Mouse (Mus musculus) C2C12 (cell line): Measurements from ENCODE around the gene Psme1. TPM values are rescaled to one million over a fixed set of nuclear protein-coding genes. Genes with fewer than 3 reads are reported as not detected.

Source experiments
- H3K27me3 ChIP-seq: one replicate; pipeline ENCODE4 v1.6.1; 2011; ENCODE audit not compliant: control insufficient read depth, insufficient read depth, insufficient read length
- H3K36me3 ChIP-seq: one replicate; pipeline ENCODE4 v1.6.1; 2011; ENCODE audit not compliant: control insufficient read depth, insufficient read depth
- H3K4me3 ChIP-seq: one replicate; pipeline ENCODE4 v1.5.1; 2011; ENCODE audit warnings: mild to moderate bottlenecking, control low read depth; ENCODE audit not compliant: poor library complexity, insufficient read depth, severe bottlenecking
- H3K79me2 ChIP-seq: one replicate; pipeline ENCODE4 v1.6.1; 2011; ENCODE audit not compliant: control insufficient read depth, insufficient read depth
- H3K79me3 ChIP-seq: one replicate; pipeline ENCODE4 v1.6.1; 2011; ENCODE audit warnings: low read depth, control low read depth
- H3ac ChIP-seq: one replicate; pipeline ENCODE3; 2011; ENCODE audit warnings: low read depth; ENCODE audit not compliant: control insufficient read depth, insufficient read length
- CEBPB ChIP-seq: IDR thresholded peaks from one replicate; pipeline ENCODE4 v1.6.1; 2011; ENCODE audit warnings: low read depth, mild to moderate bottlenecking, control low read depth, moderate library complexity
- CTCF ChIP-seq: IDR thresholded peaks from one replicate; pipeline ENCODE4 v1.5.1; 2011; ENCODE audit not compliant: control insufficient read depth, insufficient read depth, insufficient read length
- FOSL1 ChIP-seq: IDR thresholded peaks from one replicate; pipeline ENCODE4 v1.8.0; 2011; ENCODE audit warnings: mild to moderate bottlenecking, low read length; ENCODE audit not compliant: poor library complexity, insufficient read depth, severe bottlenecking
- MAX ChIP-seq: IDR thresholded peaks from one replicate; pipeline ENCODE4 v1.6.1; 2011; ENCODE audit warnings: mild to moderate bottlenecking, control low read depth
- MYOD1 ChIP-seq: IDR thresholded peaks from one replicate; pipeline ENCODE4 v1.6.1; 2011; ENCODE audit warnings: low read depth; ENCODE audit not compliant: control insufficient read depth, insufficient read length
- MYOG ChIP-seq: IDR thresholded peaks from one replicate; pipeline ENCODE4 v1.6.1; 2011; ENCODE audit not compliant: control insufficient read depth, insufficient read length; ENCODE audit errors: extremely low read depth
- USF1 ChIP-seq: IDR thresholded peaks from one replicate; pipeline ENCODE4 v1.6.1; 2011; ENCODE audit warnings: low read depth, mild to moderate bottlenecking, control low read depth, moderate library complexity
- polyA plus RNA-seq: library from polyadenylated mRNA; unstranded; fragments of >200 nt; fragmentation: generic; extraction: Trizol; gene quantifications from one replicate; pipeline ENCODE4 v1.2.1, GENCODE M21; 2012; ENCODE audit warnings: missing spikeins

Psme1 gene
- polyA plus RNA-seq, 1 experiment, result 63.7 TPM

GRCm38 (mm10) chr14:55617822-55618221 lies 39.9 kb downstream of the Psme1 start, which contains the start of gene Rec8:
Gene Rec8 (plus strand): TSS chr14:55618037.
- H3K4me3 ChIP-seq, result no peak within 1 kb of the TSS
- H3K36me3 ChIP-seq, result no peaks in the 10 kb centered on the region
- H3K79me3 ChIP-seq, result no peaks in the 10 kb centered on the region
- no peaks in the 10 kb centered on the region for H3K79me2 ChIP-seq
- no peak within 1 kb of the TSS for H3ac ChIP-seq
- no peaks in the 10 kb centered on the region for H3K27me3 ChIP-seq
- TF ChIP-seq CTCF (no peak), MYOG (no peak)

- Histone ChIP-seq H3K27me3 (no peaks in the 10 kb centered on the region), H3K4me3 (no peak overlapping the region), H3ac (no peak overlapping the region), H3K79me3 (no peaks in the 10 kb centered on the region), H3K36me3 (no peaks in the 10 kb centered on the region), H3K79me2 (no peaks in the 10 kb centered on the region)
- TF ChIP-seq CTCF, result no peak
Observed at GRCm38 (mm10) chr14:55618486-55619195, 40.7 kb downstream of the Psme1 start.

GRCm38 (mm10) chr14:55628077-55628827 lies 50.3 kb downstream of the Psme1 start:
- peaks cover 3% of the 10 kb centered on the region for H3K79me2 ChIP-seq
- TF ChIP-seq MAX (no peak), MYOG (no peak), CEBPB (no peak), FOSL1 (no peak), MYOD1 (no peak), USF1 (no peak)
- H3K27me3 ChIP-seq, result no peaks in the 10 kb centered on the region
- H3K36me3 ChIP-seq, result peaks cover 81% of the 10 kb centered on the region
- no peak overlapping the region for H3K4me3 ChIP-seq
- H3K79me3 ChIP-seq, result no peaks in the 10 kb centered on the region
- no peak overlapping the region for H3ac ChIP-seq

GRCm38 (mm10) chr14:55629312-55629711 lies 51.4 kb downstream of the Psme1 start:
- Histone ChIP-seq H3K36me3 (peaks cover 92% of the 10 kb centered on the region), H3K4me3 (no peak overlapping the region), H3ac (no peak overlapping the region), H3K79me2 (peaks cover 13% of the 10 kb centered on the region), H3K79me3 (peaks cover 8% of the 10 kb centered on the region), H3K27me3 (no peaks in the 10 kb centered on the region)
- TF ChIP-seq CEBPB (no peak), CTCF (peak; percentile 57), MYOG (no peak)

Other genes with a start within 250 kb of the Psme1 start
- gene Dhrs4, start 99.4 kb upstream of the Psme1 start, polyA plus RNA-seq, result 45.9 TPM
- gene Carmil3, start 87.5 kb upstream of the Psme1 start, polyA plus RNA-seq, result 0.23 TPM
- not detected for gene Cpne6, start 67.7 kb upstream of the Psme1 start, polyA plus RNA-seq
- gene Nrl, start 53.1 kb upstream of the Psme1 start, polyA plus RNA-seq, result not detected
- gene Pck2, start 37.9 kb upstream of the Psme1 start, polyA plus RNA-seq, result 87.9 TPM
- gene Dcaf11, start 18.1 kb upstream of the Psme1 start, polyA plus RNA-seq, result 15.8 TPM
- 0.16 TPM for gene A730061H03Rik, start 17.7 kb upstream of the Psme1 start, polyA plus RNA-seq
- gene Fitm1, start 2.5 kb upstream of the Psme1 start, polyA plus RNA-seq, result 0.40 TPM
- 7.5 TPM for gene Emc9, start 7.2 kb downstream of the Psme1 start, polyA plus RNA-seq
- gene Psme2, start 13.0 kb downstream of the Psme1 start, polyA plus RNA-seq, result 110 TPM
- gene Rnf31, start 13.6 kb downstream of the Psme1 start, polyA plus RNA-seq, result 9.4 TPM
- gene Irf9, start 25.4 kb downstream of the Psme1 start, polyA plus RNA-seq, result 3.3 TPM
- gene Rec8, start 39.9 kb downstream of the Psme1 start, polyA plus RNA-seq, result not detected
- 113 TPM for gene Ipo4, start 57.8 kb downstream of the Psme1 start, polyA plus RNA-seq
- 0.13 TPM for gene Gm49378, start 59.8 kb downstream of the Psme1 start, polyA plus RNA-seq
- gene Tm9sf1, start 65.7 kb downstream of the Psme1 start, polyA plus RNA-seq, result 72.9 TPM
- gene Tssk4, start 72.1 kb downstream of the Psme1 start, polyA plus RNA-seq, result 0.43 TPM
- gene Mdp1, start 82.4 kb downstream of the Psme1 start, polyA plus RNA-seq, result 16.5 TPM
- 23.8 TPM for gene Gmpr2, start 93.8 kb downstream of the Psme1 start, polyA plus RNA-seq
- 478 TPM for gene Nedd8, start 94.0 kb downstream of the Psme1 start, polyA plus RNA-seq
- gene Tinf2, start 103.7 kb downstream of the Psme1 start, polyA plus RNA-seq, result 24.4 TPM
- gene Tgm1, start 135.8 kb downstream of the Psme1 start, polyA plus RNA-seq, result 0.07 TPM
- gene Rabggta, start 144.1 kb downstream of the Psme1 start, polyA plus RNA-seq, result 11.9 TPM
- gene Dhrs1, start 167.6 kb downstream of the Psme1 start, polyA plus RNA-seq, result 63.7 TPM
- 38.6 TPM for gene Nop9, start 167.6 kb downstream of the Psme1 start, polyA plus RNA-seq
- gene Cideb, start 180.3 kb downstream of the Psme1 start, polyA plus RNA-seq, result 0.05 TPM
- 0.09 TPM for gene Ltb4r2, start 183.3 kb downstream of the Psme1 start, polyA plus RNA-seq
- gene Ltb4r1, start 187.8 kb downstream of the Psme1 start, polyA plus RNA-seq, result 0.05 TPM
- gene Adcy4, start 206.0 kb downstream of the Psme1 start, polyA plus RNA-seq, result 0.02 TPM
- 0.55 TPM for gene Ripk3, start 210.7 kb downstream of the Psme1 start, polyA plus RNA-seq
- 1.2 TPM for gene Nfatc4, start 245.0 kb downstream of the Psme1 start, polyA plus RNA-seq